10 mouse cellular contexts compared by ENCODE assay signal in the genomic region with DNA sequence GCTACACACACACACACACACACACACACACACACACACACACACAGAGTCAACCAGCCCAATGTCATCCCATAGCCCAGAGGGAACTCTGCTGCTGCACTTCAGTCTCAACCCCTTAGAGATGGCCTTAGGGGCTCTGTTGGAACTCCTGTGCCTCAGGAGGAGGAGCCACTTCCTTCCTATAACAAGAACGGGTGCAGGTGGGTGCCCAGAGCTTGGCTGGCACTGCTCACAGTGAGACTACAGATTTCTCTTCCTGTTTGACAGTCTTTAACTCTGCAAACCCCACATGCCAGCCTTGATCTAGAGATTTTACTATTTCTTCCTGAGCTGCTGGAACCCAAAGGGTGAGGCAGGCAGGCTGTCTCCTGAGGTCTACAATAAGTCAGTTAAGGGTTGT. TPM values are rescaled to one million over a fixed set of nuclear protein-coding genes. Genes with fewer than 3 reads are reported as not detected.
DNase-seq lines count a peak whose midpoint lies in the region; ATAC-seq and TF ChIP-seq lines count a peak whose summit lies in the region.
"Had no signal": no experiment of that assay in that cellular context is flagged by ENCODE, and none has a peak within 500 bp of the region (broad histone marks: within the 10 kb centered on the region; RNA-seq: fewer than 3 reads in every experiment).

No protein-coding gene starts in this region.

- H3K27me3 ChIP-seq in intestine, embryonic 15.5 days (replicated peaks): no peaks in the 10 kb centered on the region; the same call in 1 of the 2 replicates
- H3K27me3 ChIP-seq in intestine, postnatal 0 days (replicated peaks; ENCODE audit: control insufficient read depth, insufficient read depth, low read length): peaks cover 2% of the 10 kb centered on the region; the same call in 1 of the 2 replicates
- peaks cover 7% of the 10 kb centered on the region; the same call in 1 of the 2 replicates for H3K27me3 ChIP-seq in thymus, adult 2 months (ENCODE audit: control insufficient read depth, insufficient read depth, low read length)
- peaks cover 55% of the 10 kb centered on the region for H3K27me3 ChIP-seq in midbrain, embryonic 13.5 days
- peaks cover 6% of the 10 kb centered on the region for H3K27me3 ChIP-seq in forebrain, embryonic 14.5 days (replicated peaks; ENCODE audit: control insufficient read depth, insufficient read depth, low read length)
- H3K27me3 ChIP-seq: Patski had no signal

- WGBS in intestine, embryonic 15.5 days: 50% methylated on average over 1 of the region's 1 CpGs
- WGBS in intestine, postnatal 0 days: 71% methylated on average over 1 of the region's 1 CpGs
- WGBS in thymus, adult 2 months: 8% methylated on average over 1 of the region's 1 CpGs
- WGBS in midbrain, embryonic 13.5 days: 50% methylated on average over 1 of the region's 1 CpGs
- 44% methylated on average over 1 of the region's 1 CpGs for WGBS in forebrain, embryonic 14.5 days

- no peak for ATAC-seq in intestine, embryonic 15.5 days
- ATAC-seq in intestine, postnatal 0 days: no peak
- ATAC-seq in granulocyte monocyte progenitor cell, adult 5-6 weeks (replicated peaks; ENCODE audit: poor library complexity, severe bottlenecking): peak; percentile 15
- ATAC-seq in midbrain, embryonic 13.5 days: no peak
- ATAC-seq in forebrain, embryonic 14.5 days: no peak
- ATAC-seq: Patski had no signal

- H3K36me3 ChIP-seq in intestine, embryonic 15.5 days: no peaks in the 10 kb centered on the region
- H3K36me3 ChIP-seq in intestine, postnatal 0 days (ENCODE audit: control insufficient read depth, insufficient read depth): no peaks in the 10 kb centered on the region
- no peaks in the 10 kb centered on the region for H3K36me3 ChIP-seq in thymus, adult 2 months (ENCODE audit: control insufficient read depth, insufficient read depth, low read length)
- no peaks in the 10 kb centered on the region for H3K36me3 ChIP-seq in midbrain, embryonic 13.5 days
- H3K36me3 ChIP-seq in forebrain, embryonic 14.5 days (ENCODE audit: control insufficient read depth, insufficient read depth, low read length): no peaks in the 10 kb centered on the region
- H3K36me3 ChIP-seq: hindbrain, embryonic 15.5 days had no signal

- no peak overlapping the region for H3K4me3 ChIP-seq in intestine, embryonic 15.5 days (replicated peaks)
- no peak overlapping the region for H3K4me3 ChIP-seq in intestine, postnatal 0 days (ENCODE audit: low read depth, low read length)
- no peak overlapping the region for H3K4me3 ChIP-seq in thymus, adult 2 months (ENCODE audit: control insufficient read depth, insufficient read depth, low read length)
- H3K4me3 ChIP-seq in midbrain, embryonic 13.5 days (replicated peaks): no peak overlapping the region
- no peak overlapping the region for H3K4me3 ChIP-seq in forebrain, embryonic 14.5 days (ENCODE audit: low read depth, low read length)
- H3K4me3 ChIP-seq: hindbrain, embryonic 15.5 days had no signal

- no peak for TF ChIP-seq POLR2A in thymus, adult 2 months (IDR thresholded peaks at IDR 0.05; ENCODE audit: control insufficient read depth, extremely low read depth, insufficient read depth, low read length, poor library complexity)

- no peak overlapping the region for H3K27ac ChIP-seq in intestine, embryonic 15.5 days
- no peak overlapping the region for H3K27ac ChIP-seq in intestine, postnatal 0 days (ENCODE audit: low read depth, low read length)
- H3K27ac ChIP-seq in thymus, adult 2 months (ENCODE audit: control insufficient read depth, insufficient read depth, low read length): no peak overlapping the region
- no peak overlapping the region for H3K27ac ChIP-seq in midbrain, embryonic 13.5 days
- no peak overlapping the region for H3K27ac ChIP-seq in forebrain, embryonic 14.5 days (ENCODE audit: low read depth, low read length)
- H3K27ac ChIP-seq: hindbrain, embryonic 15.5 days had no signal

- peaks cover 15% of the 10 kb centered on the region; the same call in 1 of the 2 replicates for H3K4me1 ChIP-seq in intestine, embryonic 15.5 days (replicated peaks)
- no peaks in the 10 kb centered on the region for H3K4me1 ChIP-seq in intestine, postnatal 0 days (replicated peaks; ENCODE audit: control insufficient read depth, insufficient read depth, low read length)
- H3K4me1 ChIP-seq in thymus, adult 2 months (replicated peaks; ENCODE audit: control insufficient read depth, insufficient read depth, low read length): peaks cover 29% of the 10 kb centered on the region
- H3K4me1 ChIP-seq in midbrain, embryonic 13.5 days (replicated peaks): peaks cover 15% of the 10 kb centered on the region
- peaks cover 5% of the 10 kb centered on the region; the same call in 1 of the 2 replicates for H3K4me1 ChIP-seq in forebrain, embryonic 14.5 days (ENCODE audit: control insufficient read depth, insufficient read depth, low read length)

- no peaks in the 10 kb centered on the region for H3K9me3 ChIP-seq in intestine, embryonic 15.5 days
- no peaks in the 10 kb centered on the region for H3K9me3 ChIP-seq in intestine, postnatal 0 days (ENCODE audit: control insufficient read depth)
- no peaks in the 10 kb centered on the region for H3K9me3 ChIP-seq in midbrain, embryonic 13.5 days
- no peaks in the 10 kb centered on the region for H3K9me3 ChIP-seq in forebrain, embryonic 14.5 days (replicated peaks; ENCODE audit: control insufficient read depth, low read length)
- H3K9me3 ChIP-seq: hindbrain, embryonic 15.5 days had no signal

- no peak overlapping the region for H3K9ac ChIP-seq in intestine, embryonic 15.5 days
- no peak overlapping the region for H3K9ac ChIP-seq in intestine, postnatal 0 days (ENCODE audit: low read depth, low read length)
- no peak overlapping the region for H3K9ac ChIP-seq in midbrain, embryonic 13.5 days (replicated peaks)
- no peak overlapping the region for H3K9ac ChIP-seq in forebrain, embryonic 14.5 days (ENCODE audit: low read length)
- H3K9ac ChIP-seq: hindbrain, embryonic 15.5 days had no signal

- no peak for TF ChIP-seq CTCF in intestine, postnatal 0 days (IDR thresholded peaks at IDR 0.05; ENCODE audit: low read depth)
- TF ChIP-seq CTCF in thymus, adult 2 months (IDR thresholded peaks at IDR 0.05; ENCODE audit: borderline replicate concordance, control insufficient read depth, extremely low read depth, insufficient read depth, low read length, poor library complexity): no peak

- DNase-seq in B cell, adult 2 months: peak; percentile 49 to 51
- peak; percentile 60 for DNase-seq in thymus, adult 2 months
- DNase-seq in kidney, postnatal 36 days: no peak
- no peak for DNase-seq in forebrain, embryonic 14.5 days (ENCODE audit: low spot score)

- 0 out of 2 replicates have a peak overlapping the region, but pooled peaks have one; percentile 4 for H3K4me2 ChIP-seq in intestine, embryonic 15.5 days (replicated peaks)
- no peak overlapping the region for H3K4me2 ChIP-seq in intestine, postnatal 0 days (replicated peaks; ENCODE audit: low read depth)
- no peak overlapping the region for H3K4me2 ChIP-seq in midbrain, embryonic 13.5 days (replicated peaks)
- H3K4me2 ChIP-seq in forebrain, embryonic 14.5 days (ENCODE audit: low read length): no peak overlapping the region

RNA-seq across cellular contexts. Expression of a gene that starts 1.8 kb away (rescaled TPM):
- 32.1 and 32.3 TPM in 2 replicates for polyA plus RNA-seq in intestine, embryonic 15.5 days (2015; fragmentation: Nextera tagmentation; extraction: Ambion mirVana)
- 59.4 and 64.3 TPM in 2 replicates for polyA plus RNA-seq in intestine, postnatal 0 days (2015; fragmentation: Nextera tagmentation; extraction: Ambion mirVana)
- 17.5 and 18.5 TPM in 2 replicates for total RNA-seq in granulocyte monocyte progenitor cell, adult 5-6 weeks (2014; fragmentation: Nextera tagmentation)
- total RNA-seq in granulocyte monocyte progenitor cell, adult 5-6 weeks (2017): 33.6 and 34.7 TPM in 2 replicates
- polyA plus RNA-seq in thymus, adult 2 months (2012; rRNA removed): 17.0 and 18.4 TPM in 2 replicates
- polyA plus RNA-seq in midbrain, embryonic 13.5 days (2015; fragmentation: Nextera tagmentation; extraction: Ambion mirVana): 10.6 and 11.7 TPM in 2 replicates
- polyA plus RNA-seq in forebrain, embryonic 14.5 days (2014; fragmentation: Nextera tagmentation; extraction: Ambion mirVana): 11.6 TPM in 2 replicates

Comparison
In these comparisons a context has a peak if more than half of its experiments do, and no peak if none do; other contexts are left out.
1. DNase-seq: peak in B cell, adult 2 months (2 of 2) and thymus, adult 2 months (single experiment); none in kidney, postnatal 36 days (0 of 2) and forebrain, embryonic 14.5 days (single experiment).